Comparison of ENCODE assay signal across 13 mouse cellular contexts in the genomic region with DNA sequence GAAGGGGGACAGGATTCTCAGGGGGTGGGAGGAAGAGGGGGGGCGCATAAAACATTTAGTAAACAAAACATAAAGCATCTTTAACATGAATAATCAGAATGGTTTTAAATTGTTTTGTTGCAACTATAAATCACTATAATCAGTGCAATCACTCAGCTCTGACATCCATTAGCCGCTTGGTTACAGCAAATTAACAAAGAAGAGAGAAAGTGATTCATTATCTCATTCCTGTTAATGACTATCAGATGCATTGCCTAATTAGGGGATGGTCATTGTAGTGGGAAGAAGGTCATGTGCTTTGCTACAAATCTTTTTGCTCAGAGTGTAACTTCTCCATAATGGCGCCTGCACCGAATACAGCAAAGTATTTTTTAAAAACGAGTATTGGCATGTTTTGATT.
"Had no signal": no experiment of that assay in that cellular context is flagged by ENCODE, and none has a peak within 500 bp of the region (broad histone marks: within the 10 kb centered on the region; RNA-seq: fewer than 3 reads in every experiment).

No protein-coding gene starts in this region.

- H3K4me2 ChIP-seq: liver, embryonic 13.5 days; midbrain, embryonic 12.5 days; neural tube, embryonic 13.5 days had no signal

- ATAC-seq: intestine, postnatal 0 days; midbrain, embryonic 16.5 days had no signal

- H3K9ac ChIP-seq: liver, embryonic 13.5 days; midbrain, embryonic 12.5 days; neural tube, embryonic 13.5 days had no signal

- H3K27ac ChIP-seq: kidney, postnatal 0 days; liver, embryonic 13.5 days; macrophage; midbrain, embryonic 12.5 days; neural tube, embryonic 13.5 days had no signal

- H3K27me3 ChIP-seq: liver, embryonic 13.5 days; midbrain, embryonic 12.5 days; neural tube, embryonic 13.5 days had no signal

- DNase-seq: kidney, postnatal 25 days; left cerebral cortex, postnatal 4 days; liver, embryonic 13.5 days; lung, adult 2 months; lung, postnatal 14 days; thymus, adult 18-20 months had no signal

- H3K4me3 ChIP-seq: liver, embryonic 13.5 days; midbrain, embryonic 12.5 days; myocyte; neural tube, embryonic 13.5 days had no signal

- H3K36me3 ChIP-seq: liver, embryonic 13.5 days; midbrain, embryonic 12.5 days had no signal

- H3K9me3 ChIP-seq: neural tube, embryonic 13.5 days had no signal

- H3K4me1 ChIP-seq: liver, embryonic 13.5 days; midbrain, embryonic 12.5 days had no signal
